Mouse (Mus musculus): ENCODE measurements around the gene Mpc1. TPM values are rescaled to one million over a fixed set of nuclear protein-coding genes. Genes with fewer than 3 reads are reported as not detected.

The Mpc1 gene
- polyA plus RNA-seq, 1 experiment from 2014 or later, result 353 TPM

- Histone ChIP-seq H3K4me3 (ENCODE audit: low read length) (no peak overlapping the region), H3K27ac (ENCODE audit: low read length) (no peak overlapping the region), H3K4me1 (ENCODE audit: control insufficient read depth, insufficient read depth, low read length) (peaks cover 2% of the 10 kb centered on the region), H3K36me3 (ENCODE audit: control insufficient read depth, insufficient read depth) (peaks cover 16% of the 10 kb centered on the region), H3K4me2 (ENCODE audit: low read depth, low read length) (no peak overlapping the region), H3K27me3 (ENCODE audit: control insufficient read depth, insufficient read depth, low read length) (no peaks in the 10 kb centered on the region), H3K9ac (ENCODE audit: low read length) (no peak overlapping the region), H3K9me3 (replicated peaks; ENCODE audit: control insufficient read depth, low read length) (peaks cover 4% of the 10 kb centered on the region)
- 92% methylated on average over 3 of the region's 3 CpGs for WGBS
- ATAC-seq (replicated peaks; ENCODE audit: extremely low read depth, insufficient read depth, low FRiP score), result no peak
These were observed 7.4 kb downstream of the Mpc1 start for GRCm38 (mm10) chr17:8289993-8290679.

DNA sequence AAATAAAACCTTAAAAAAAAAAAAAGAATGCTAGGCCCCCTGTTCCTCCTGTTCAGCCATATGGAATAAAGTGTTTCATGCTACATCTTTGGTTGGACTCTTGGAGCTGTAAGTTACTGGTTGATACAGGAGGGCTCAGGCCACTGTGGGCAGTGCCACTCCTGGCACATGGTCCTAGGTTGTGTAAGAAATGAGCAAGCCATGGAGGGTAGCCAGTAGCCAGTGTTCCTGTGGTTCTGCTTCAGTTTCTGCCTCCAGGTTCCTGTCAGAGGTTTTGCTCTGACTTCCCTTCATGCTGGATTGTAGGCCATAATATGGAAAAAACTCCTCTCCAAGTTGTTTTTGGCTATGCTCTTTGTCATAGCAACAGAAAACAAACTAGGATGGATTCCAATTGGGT is 8.0 kb downstream of the Mpc1 start:
- ATAC-seq (replicated peaks; ENCODE audit: extremely low read depth, insufficient read depth, low FRiP score), result no peak
- no peak overlapping the region for H3K4me2 ChIP-seq (ENCODE audit: low read depth, low read length)
- no peaks in the 10 kb centered on the region for H3K4me1 ChIP-seq (ENCODE audit: control insufficient read depth, insufficient read depth, low read length)
- no peak overlapping the region for H3K4me3 ChIP-seq (ENCODE audit: low read length)
- peaks cover 4% of the 10 kb centered on the region for H3K9me3 ChIP-seq (replicated peaks; ENCODE audit: control insufficient read depth, low read length)
- H3K27ac ChIP-seq (ENCODE audit: low read length), result no peak overlapping the region
- peaks cover 21% of the 10 kb centered on the region for H3K36me3 ChIP-seq (ENCODE audit: control insufficient read depth, insufficient read depth)
- no peak overlapping the region for H3K9ac ChIP-seq (ENCODE audit: low read length)
- no peaks in the 10 kb centered on the region for H3K27me3 ChIP-seq (ENCODE audit: control insufficient read depth, insufficient read depth, low read length)

GRCm38 (mm10) chr17:8295825-8296224 is 13.1 kb downstream of the Mpc1 start:
- Histone ChIP-seq H3K9me3 (replicated peaks; ENCODE audit: control insufficient read depth, low read length) (no peaks in the 10 kb centered on the region), H3K4me1 (ENCODE audit: control insufficient read depth, insufficient read depth, low read length) (no peaks in the 10 kb centered on the region), H3K9ac (ENCODE audit: low read length) (no peak overlapping the region), H3K27me3 (ENCODE audit: control insufficient read depth, insufficient read depth, low read length) (no peaks in the 10 kb centered on the region), H3K27ac (ENCODE audit: low read length) (no peak overlapping the region), H3K4me3 (ENCODE audit: low read length) (no peak overlapping the region), H3K36me3 (ENCODE audit: control insufficient read depth, insufficient read depth) (peaks cover 14% of the 10 kb centered on the region), H3K4me2 (ENCODE audit: low read depth, low read length) (no peak overlapping the region)
- ATAC-seq (replicated peaks; ENCODE audit: extremely low read depth, insufficient read depth, low FRiP score), result no peak

- peaks cover 14% of the 10 kb centered on the region for H3K36me3 ChIP-seq (ENCODE audit: control insufficient read depth, insufficient read depth)
- H3K27me3 ChIP-seq (ENCODE audit: control insufficient read depth, insufficient read depth, low read length), result no peaks in the 10 kb centered on the region
- H3K9me3 ChIP-seq (replicated peaks; ENCODE audit: control insufficient read depth, low read length), result no peaks in the 10 kb centered on the region
- no peak for ATAC-seq (replicated peaks; ENCODE audit: extremely low read depth, insufficient read depth, low FRiP score)
- H3K27ac ChIP-seq (ENCODE audit: low read length), result no peak overlapping the region
- no peak overlapping the region for H3K4me3 ChIP-seq (ENCODE audit: low read length)
- H3K4me2 ChIP-seq (ENCODE audit: low read depth, low read length), result no peak overlapping the region
- WGBS, result 75% methylated on average over 9 of the region's 9 CpGs
- H3K4me1 ChIP-seq (ENCODE audit: control insufficient read depth, insufficient read depth, low read length), result no peaks in the 10 kb centered on the region
- no peak overlapping the region for H3K9ac ChIP-seq (ENCODE audit: low read length)
These were observed 13.7 kb downstream of the Mpc1 start for GRCm38 (mm10) chr17:8296313-8296844.

GRCm38 (mm10) chr17:8297746-8298145 is 15.0 kb downstream of the Mpc1 start:
- Histone ChIP-seq H3K4me1 (ENCODE audit: control insufficient read depth, insufficient read depth, low read length) (no peaks in the 10 kb centered on the region), H3K9me3 (replicated peaks; ENCODE audit: control insufficient read depth, low read length) (no peaks in the 10 kb centered on the region), H3K4me2 (ENCODE audit: low read depth, low read length) (no peak overlapping the region), H3K36me3 (ENCODE audit: control insufficient read depth, insufficient read depth) (peaks cover 14% of the 10 kb centered on the region; the same call in 1 of the 2 replicates), H3K4me3 (ENCODE audit: low read length) (no peak overlapping the region), H3K9ac (ENCODE audit: low read length) (no peak overlapping the region), H3K27me3 (ENCODE audit: control insufficient read depth, insufficient read depth, low read length) (no peaks in the 10 kb centered on the region), H3K27ac (ENCODE audit: low read length) (no peak overlapping the region)
- WGBS, result 85% methylated on average over 5 of the region's 5 CpGs
- ATAC-seq (replicated peaks; ENCODE audit: extremely low read depth, insufficient read depth, low FRiP score), result no peak

DNA sequence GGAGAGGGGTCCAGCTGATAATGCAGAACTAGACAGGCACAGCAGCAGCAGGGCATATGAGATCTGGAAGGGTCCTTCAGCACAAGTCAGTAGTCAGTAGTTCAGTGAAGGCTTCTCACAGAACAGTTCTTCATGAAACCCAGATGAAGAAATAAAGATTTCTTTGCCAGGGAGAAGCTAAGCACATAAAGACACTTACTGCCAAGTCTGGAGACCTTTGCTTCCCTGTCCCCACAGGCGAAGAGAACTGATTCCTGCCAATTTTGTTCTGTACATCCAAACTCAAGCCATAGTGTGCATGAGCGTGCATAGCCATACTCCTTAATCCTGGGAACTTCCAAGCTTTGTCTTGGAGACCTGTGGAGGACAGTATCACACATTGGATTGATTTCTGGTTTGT is 15.6 kb downstream of the Mpc1 start:
- 89% methylated on average over 2 of the region's 2 CpGs for WGBS

DNA sequence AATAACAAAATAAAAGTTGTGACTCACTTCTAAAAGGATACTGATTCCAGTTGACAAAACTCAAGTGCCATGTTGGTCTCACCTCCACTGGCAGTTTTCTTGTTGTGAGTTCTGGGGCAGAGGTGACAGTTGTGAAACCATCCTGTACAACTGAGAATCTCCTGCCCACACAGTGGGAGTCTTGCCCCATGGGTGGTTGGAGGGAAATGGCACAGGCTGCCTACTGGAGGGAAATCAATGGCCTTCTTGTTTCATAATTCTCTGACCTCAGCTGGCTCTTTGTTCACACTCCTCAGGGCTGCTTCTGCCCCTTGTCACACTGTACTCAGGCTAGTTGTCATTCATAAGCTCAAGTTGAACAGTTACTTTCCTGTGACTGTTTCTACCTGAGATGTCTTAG is 16.8 kb downstream of the Mpc1 start:
- H3K4me2 ChIP-seq (ENCODE audit: low read depth, low read length), result no peak overlapping the region
- no peaks in the 10 kb centered on the region for H3K4me1 ChIP-seq (ENCODE audit: control insufficient read depth, insufficient read depth, low read length)
- no peaks in the 10 kb centered on the region for H3K27me3 ChIP-seq (ENCODE audit: control insufficient read depth, insufficient read depth, low read length)
- H3K4me3 ChIP-seq (ENCODE audit: low read length), result no peak overlapping the region
- H3K9me3 ChIP-seq (replicated peaks; ENCODE audit: control insufficient read depth, low read length), result no peaks in the 10 kb centered on the region
- no peak for ATAC-seq (replicated peaks; ENCODE audit: extremely low read depth, insufficient read depth, low FRiP score)
- H3K9ac ChIP-seq (ENCODE audit: low read length), result no peak overlapping the region
- no peak overlapping the region for H3K27ac ChIP-seq (ENCODE audit: low read length)
- peaks cover 11% of the 10 kb centered on the region; the same call in 1 of the 2 replicates for H3K36me3 ChIP-seq (ENCODE audit: control insufficient read depth, insufficient read depth)

More for the DNA sequence above, 15.6 kb downstream of the Mpc1 start:
- H3K4me1 ChIP-seq (ENCODE audit: control insufficient read depth, insufficient read depth, low read length), result no peaks in the 10 kb centered on the region
- H3K4me2 ChIP-seq (ENCODE audit: low read depth, low read length), result no peak overlapping the region
- H3K4me3 ChIP-seq (ENCODE audit: low read length), result no peak overlapping the region
- H3K9ac ChIP-seq (ENCODE audit: low read length), result no peak overlapping the region
- no peak for ATAC-seq (replicated peaks; ENCODE audit: extremely low read depth, insufficient read depth, low FRiP score)
- H3K27me3 ChIP-seq (ENCODE audit: control insufficient read depth, insufficient read depth, low read length), result no peaks in the 10 kb centered on the region
- no peaks in the 10 kb centered on the region for H3K9me3 ChIP-seq (replicated peaks; ENCODE audit: control insufficient read depth, low read length)
- H3K36me3 ChIP-seq (ENCODE audit: control insufficient read depth, insufficient read depth), result peaks cover 13% of the 10 kb centered on the region; the same call in 1 of the 2 replicates
- no peak overlapping the region for H3K27ac ChIP-seq (ENCODE audit: low read length)

- Histone ChIP-seq H3K9ac (ENCODE audit: low read length) (no peak overlapping the region), H3K36me3 (ENCODE audit: control insufficient read depth, insufficient read depth) (peaks cover 5% of the 10 kb centered on the region; the same call in 1 of the 2 replicates), H3K4me3 (ENCODE audit: low read length) (no peak overlapping the region), H3K27ac (ENCODE audit: low read length) (no peak overlapping the region), H3K4me1 (ENCODE audit: control insufficient read depth, insufficient read depth, low read length) (no peaks in the 10 kb centered on the region), H3K4me2 (ENCODE audit: low read depth, low read length) (no peak overlapping the region), H3K9me3 (replicated peaks; ENCODE audit: control insufficient read depth, low read length) (no peaks in the 10 kb centered on the region), H3K27me3 (ENCODE audit: control insufficient read depth, insufficient read depth, low read length) (no peaks in the 10 kb centered on the region)
- no peak for ATAC-seq (replicated peaks; ENCODE audit: extremely low read depth, insufficient read depth, low FRiP score)
- WGBS, result 78% methylated on average over 4 of the region's 4 CpGs
These were observed 18.8 kb downstream of the Mpc1 start for GRCm38 (mm10) chr17:8301515-8301914.

GRCm38 (mm10) chr17:8302772-8303438 is 20.2 kb downstream of the Mpc1 start:
- H3K4me1 ChIP-seq (ENCODE audit: control insufficient read depth, insufficient read depth, low read length), result no peaks in the 10 kb centered on the region
- WGBS, result 62% methylated on average over 7 of the region's 7 CpGs
- no peak overlapping the region for H3K4me3 ChIP-seq (ENCODE audit: low read length)
- no peak overlapping the region for H3K9ac ChIP-seq (ENCODE audit: low read length)
- ATAC-seq (replicated peaks; ENCODE audit: extremely low read depth, insufficient read depth, low FRiP score), result no peak
- H3K36me3 ChIP-seq (ENCODE audit: control insufficient read depth, insufficient read depth), result no peaks in the 10 kb centered on the region; the same call in 1 of the 2 replicates
- H3K27me3 ChIP-seq (ENCODE audit: control insufficient read depth, insufficient read depth, low read length), result no peaks in the 10 kb centered on the region
- H3K27ac ChIP-seq (ENCODE audit: low read length), result no peak overlapping the region
- no peak overlapping the region for H3K4me2 ChIP-seq (ENCODE audit: low read depth, low read length)
- no peaks in the 10 kb centered on the region for H3K9me3 ChIP-seq (replicated peaks; ENCODE audit: control insufficient read depth, low read length)

Data from heart, embryonic 16.5 days (tissue).